Mouse (Mus musculus): ENCODE results near the gene Mlycd.
"Not testable (repeated sequence)": the region's sequence is repeated elsewhere in the genome, so short reads cannot be mapped to it uniquely, and the experiment has no call there.

Mlycd gene

DNA sequence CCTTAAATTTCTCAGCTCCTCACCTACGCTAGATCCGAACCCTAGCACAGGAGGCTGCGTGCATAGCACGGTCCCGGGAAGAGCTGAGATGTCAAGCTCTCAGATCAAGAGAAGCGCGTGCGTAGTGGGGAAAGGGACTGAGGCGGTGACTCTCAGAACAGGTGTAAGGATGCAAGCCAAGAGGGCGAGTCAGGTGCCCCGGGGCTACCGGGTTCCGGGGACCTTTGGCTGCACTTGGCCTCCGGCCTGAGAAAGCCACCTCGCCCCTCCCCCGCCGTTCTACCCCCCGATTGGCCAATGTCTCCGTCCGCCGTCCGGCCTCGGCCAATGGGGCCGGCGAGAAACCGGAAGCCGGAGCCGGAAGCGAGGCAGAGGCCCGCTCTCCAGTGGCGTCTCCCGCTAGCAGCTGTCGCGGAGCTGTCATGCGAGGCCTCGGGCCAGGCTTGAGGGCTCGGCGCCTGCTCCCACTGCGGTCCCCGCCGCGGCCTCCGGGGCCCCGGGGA, at the start of gene Mlycd:
Gene Mlycd (plus strand): TSS at position 355 of the 503 bp plus-strand sequence.
- DNase-seq (ENCODE audit: low read depth, low spot score): peak; percentile 81

DNA sequence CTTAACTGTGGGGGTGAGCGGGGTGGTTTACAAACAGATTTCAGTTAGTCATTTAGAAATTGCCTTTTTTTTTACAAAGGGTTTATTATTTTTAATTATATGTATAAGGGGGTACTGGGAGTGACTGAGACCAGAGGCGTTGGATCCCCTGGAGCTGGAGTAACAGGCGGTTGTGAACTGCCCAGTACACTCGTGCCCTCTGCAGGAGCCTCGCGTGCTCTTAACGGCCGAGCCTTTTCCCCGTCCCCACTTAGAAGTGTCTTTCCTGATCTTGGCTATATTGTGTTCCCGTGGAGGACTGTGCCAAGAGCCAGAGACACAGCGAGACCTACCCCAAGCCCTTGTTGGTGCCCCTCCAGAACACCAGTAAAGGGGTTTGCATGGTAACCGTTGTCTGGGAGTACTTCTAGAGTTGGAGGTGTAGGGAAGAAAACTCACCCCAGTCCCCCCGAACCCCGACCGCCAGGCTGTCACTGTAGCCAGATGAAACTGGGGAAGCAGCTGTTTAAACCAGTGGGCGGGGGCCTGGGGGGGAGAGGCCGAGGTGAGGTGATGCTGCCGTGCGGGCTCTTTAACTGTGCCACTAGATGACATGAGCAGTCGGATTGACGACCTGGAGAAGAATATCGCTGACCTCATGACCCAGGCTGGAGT, 49.5 kb upstream of the Mlycd start:
- DNase-seq (ENCODE audit: low read depth, low spot score): no peak

DNA sequence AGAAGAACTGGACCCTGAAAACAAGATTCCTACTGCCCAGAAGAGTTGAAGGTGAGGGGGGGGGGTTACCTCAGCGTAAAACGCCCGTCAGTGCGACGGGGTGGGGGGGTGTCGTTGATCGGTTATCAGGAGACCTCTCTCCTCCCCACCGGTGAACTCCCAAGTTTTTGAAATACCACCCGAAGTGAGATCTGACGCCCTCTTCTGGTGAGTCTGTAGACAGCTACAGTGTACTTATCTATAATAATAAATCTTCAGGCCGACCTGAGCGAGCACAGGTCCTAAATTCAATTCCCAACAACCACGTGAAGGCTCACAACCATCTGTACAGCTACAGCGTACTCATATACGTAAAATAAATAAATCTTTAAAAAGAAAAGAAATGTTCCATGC, 49.0 kb upstream of the Mlycd start:
- no peak for DNase-seq (ENCODE audit: low read depth, low spot score)

DNA sequence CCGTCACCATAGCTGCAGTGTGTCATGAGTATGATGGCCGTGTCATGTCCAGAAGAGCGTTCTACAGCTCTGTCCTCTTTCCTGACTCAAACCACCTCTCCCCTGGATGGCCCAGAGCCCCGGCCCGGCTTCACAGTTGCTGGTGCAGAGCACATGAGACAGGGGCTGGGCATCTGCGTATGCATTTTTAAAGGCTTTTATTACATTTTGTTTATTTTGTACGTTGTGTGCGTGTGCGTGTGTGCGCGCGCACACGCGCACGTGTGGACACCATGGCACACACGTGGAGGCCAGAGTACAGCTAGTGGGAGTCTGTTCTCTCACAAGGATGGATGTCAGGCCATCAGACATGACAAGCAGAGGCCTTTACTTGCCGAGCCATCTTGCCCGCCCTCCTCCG, 43.0 kb upstream of the Mlycd start:
- DNase-seq (ENCODE audit: low read depth, low spot score): no peak

DNA sequence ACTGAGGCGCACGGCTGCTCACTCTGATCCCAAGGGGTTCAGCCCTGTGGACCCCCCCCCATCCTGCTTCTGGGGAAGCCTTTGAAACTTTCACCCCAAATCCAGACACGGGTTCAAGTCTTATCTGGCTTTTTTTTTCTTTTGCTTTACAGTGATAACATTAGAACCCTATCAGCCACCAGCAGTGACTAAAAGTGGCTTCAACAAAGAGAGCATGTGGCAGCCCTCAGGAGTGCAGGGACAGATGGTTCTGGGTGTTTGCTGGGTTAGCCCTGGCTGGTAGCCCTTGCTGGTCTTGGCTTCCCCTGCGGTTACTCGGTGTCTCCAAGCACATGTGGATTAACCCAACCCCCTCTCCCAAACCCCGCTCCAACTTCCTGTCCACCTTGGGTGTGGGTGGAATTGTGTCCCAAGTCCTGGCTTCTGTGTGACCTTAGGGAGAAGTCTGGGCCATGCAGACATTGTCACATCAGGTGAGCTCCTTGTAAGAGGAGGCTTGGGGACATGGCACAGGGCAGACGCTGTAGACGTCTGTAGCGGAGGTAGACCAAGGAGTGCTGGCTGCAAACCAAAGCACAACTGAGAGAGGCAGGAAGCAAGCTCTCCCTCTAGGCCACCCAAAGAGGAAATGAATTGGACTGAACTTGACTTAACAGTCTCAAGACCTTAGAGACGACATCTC, 41.6 kb upstream of the Mlycd start:
- no peak for DNase-seq (ENCODE audit: low read depth, low spot score)

DNA sequence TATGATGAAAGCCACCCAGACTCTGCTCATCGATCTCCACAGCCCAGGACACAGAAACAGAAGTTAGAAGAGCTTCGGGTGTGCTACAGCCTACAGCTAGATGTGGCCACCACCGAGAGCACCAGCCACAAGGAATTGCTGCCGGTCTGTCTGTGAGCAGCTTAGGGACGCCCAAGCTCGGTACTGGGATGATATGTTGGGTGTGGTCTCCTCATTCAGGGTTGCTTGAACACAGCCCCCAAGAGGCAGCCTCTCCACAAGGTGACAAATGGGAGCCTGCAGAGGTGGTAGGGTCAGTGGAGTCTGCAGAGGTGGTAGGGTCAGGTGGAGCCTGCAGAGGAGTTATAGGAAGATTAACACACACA, 41.0 kb upstream of the Mlycd start:
- no peak for DNase-seq (ENCODE audit: low read depth, low spot score)

DNA sequence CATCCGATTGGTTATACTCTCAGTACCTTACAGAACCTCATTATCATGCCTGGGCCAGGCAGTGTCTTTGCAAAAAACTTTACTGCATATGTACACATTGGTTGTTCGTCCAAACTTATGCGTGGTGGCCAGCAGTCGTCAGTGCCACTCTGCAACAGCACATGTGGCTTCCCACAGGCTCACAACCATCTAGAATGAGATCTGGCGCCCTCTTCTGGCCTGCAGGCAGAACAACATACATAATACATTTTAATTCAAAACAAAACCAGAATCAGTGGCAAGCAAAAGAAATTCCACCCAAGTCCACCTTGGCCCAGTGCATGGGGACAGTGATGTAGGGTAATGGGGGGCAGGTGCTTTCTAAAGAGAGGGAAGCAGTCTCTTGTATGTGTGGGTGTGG, 38.0 kb upstream of the Mlycd start:
- DNase-seq (ENCODE audit: low read depth, low spot score): not testable (repeated sequence)

DNA sequence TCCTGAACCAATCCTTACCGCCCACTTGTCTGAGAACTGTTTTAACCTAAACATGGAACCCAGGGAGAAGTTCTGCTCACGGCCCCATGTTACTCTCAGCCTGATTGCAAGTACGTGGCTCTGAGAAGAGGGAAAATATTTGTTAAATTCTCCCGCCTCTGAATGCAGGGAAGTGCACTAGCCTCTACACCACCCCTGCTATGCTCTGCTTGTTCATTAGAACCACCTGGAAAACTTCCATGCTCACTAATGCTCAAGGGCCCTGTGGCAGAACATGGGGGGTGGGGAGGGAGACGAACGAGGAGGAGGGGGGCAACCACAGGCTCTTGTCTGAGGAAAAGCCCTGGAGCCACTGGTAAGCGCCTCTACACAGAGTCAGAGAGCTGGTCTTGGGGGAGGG, 36.5 kb upstream of the Mlycd start:
- DNase-seq (ENCODE audit: low read depth, low spot score): no peak

DNA sequence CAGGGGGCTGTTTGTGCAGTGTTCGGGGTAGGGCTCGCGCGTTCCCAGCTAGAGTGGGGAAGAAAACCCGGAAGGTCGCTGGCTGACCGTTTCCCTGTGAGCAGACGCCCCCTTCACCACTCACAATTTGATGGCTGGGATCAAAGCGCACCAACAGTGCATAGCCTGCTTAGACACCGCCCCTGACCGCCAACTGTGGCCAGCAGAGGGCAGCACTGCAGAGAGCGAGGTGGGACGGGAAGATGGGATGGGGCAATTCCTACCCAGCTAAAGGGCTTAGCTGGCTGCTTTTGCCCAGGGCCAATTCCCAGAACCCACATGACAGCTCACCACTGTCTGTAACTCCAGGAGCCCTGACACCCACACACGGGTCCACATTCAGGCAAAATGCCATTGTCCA, 35.8 kb upstream of the Mlycd start:
- DNase-seq (ENCODE audit: low read depth, low spot score): no peak

DNA sequence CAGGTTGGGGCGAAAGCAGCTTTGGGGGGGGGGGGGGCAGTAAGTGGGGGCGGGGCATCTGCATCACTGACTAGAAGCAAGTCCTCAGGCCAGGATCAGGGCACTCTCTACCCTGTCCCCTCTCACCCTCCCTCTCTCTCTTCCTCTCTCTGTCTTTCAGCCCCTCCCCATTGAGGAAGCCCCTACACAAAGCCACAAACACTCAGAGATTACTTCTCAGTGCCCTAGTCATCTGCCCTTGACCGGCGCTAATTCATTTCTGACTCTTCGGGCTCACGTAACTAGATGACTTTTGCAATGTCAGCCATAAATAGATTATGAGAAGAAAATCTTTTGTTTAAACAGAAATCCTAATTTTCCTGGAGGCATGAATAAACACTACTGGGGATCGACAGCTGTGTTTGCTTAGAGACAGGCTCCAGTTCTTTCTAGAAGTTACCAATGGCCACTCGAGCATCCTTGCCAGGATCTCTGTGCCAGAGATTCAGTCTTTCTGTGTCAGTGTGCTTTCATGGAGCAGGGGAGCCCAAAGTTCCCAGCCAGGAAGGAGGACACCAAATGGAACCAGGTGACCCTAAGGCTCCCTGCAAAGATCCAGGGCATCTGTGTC, 33.9 kb upstream of the Mlycd start:
- DNase-seq (ENCODE audit: low read depth, low spot score): no peak

DNA sequence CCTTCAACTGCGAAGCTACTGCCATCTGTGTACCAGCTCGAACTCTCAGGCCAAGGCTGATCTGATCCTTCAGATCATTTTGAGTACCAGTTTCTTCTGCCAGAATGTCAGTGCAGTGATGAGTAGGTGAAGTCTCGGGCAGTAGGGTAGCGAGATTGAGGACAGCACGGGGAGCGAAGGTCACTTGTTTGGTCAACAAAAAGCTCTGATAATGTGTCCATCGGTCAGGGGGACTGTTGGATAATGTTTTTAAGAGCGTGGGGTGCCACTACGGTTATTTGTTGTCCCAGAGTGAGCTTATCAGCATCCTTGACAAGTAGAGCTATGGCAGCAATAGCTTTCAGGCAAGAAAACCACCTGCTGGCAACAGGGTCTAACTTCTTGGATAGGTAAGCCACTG, 20.0 kb upstream of the Mlycd start:
- not testable (repeated sequence) for DNase-seq (ENCODE audit: low read depth, low spot score)

DNA sequence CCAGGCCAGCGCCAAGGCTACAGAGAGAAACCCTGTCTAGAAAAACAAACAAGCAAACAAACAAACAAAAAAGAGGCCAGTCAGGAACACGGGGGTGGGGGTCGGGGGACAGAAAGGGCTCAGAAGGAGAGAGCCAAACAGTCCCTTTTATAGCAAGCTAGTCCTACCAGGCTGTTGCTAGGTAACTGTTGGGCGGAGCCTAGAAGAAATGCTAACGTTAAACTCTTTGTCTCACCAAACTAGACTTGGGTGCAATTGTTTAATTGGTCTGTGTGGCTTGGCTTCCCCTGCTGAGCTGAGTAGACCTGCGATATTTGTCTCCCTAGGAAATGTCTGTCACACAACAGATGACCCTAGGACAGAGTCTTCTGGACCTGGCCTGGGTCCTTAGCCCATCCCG, 16.2 kb upstream of the Mlycd start:
- no peak for DNase-seq (ENCODE audit: low read depth, low spot score)

DNA sequence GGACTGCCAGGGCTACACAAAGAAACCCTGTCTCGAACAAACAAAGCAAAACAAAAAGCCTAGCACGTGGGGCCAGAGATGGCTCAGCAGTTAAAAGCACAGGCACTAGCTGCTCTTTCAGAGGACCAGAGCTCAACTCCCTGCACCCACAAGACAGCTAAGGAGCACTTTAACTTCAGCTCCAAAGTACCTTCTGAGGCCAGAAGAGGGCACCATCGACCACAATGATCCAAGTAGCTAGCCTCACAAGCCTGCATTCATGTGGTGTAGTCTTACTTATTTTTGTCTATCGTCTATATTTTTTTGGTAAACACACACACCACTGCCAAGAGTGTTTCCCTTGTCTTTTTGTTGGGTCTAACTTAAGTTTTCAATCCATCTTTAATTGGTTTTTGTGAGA, 14.1 kb upstream of the Mlycd start:
- DNase-seq (ENCODE audit: low read depth, low spot score): no peak

DNA sequence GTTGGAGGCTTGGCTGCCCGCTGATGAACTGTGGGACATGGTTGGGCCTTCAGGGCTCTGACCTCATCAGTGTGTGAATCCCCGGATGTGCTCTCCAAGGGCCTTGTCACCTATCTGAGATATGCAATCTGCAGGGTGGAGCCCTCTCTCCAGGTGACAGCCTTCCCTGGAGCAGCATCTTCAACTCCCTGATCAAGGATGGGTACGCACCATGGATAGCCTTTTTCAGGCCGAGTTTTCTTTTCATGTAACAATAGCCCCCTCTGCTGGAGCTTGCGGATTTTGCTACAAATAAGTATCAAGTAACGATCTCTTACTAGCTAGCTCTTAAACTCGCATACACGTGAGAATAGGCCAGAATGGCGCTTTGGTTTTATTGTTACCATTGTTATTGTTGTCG, 10.2 kb upstream of the Mlycd start:
- DNase-seq (ENCODE audit: low read depth, low spot score): peak; percentile 46

DNA sequence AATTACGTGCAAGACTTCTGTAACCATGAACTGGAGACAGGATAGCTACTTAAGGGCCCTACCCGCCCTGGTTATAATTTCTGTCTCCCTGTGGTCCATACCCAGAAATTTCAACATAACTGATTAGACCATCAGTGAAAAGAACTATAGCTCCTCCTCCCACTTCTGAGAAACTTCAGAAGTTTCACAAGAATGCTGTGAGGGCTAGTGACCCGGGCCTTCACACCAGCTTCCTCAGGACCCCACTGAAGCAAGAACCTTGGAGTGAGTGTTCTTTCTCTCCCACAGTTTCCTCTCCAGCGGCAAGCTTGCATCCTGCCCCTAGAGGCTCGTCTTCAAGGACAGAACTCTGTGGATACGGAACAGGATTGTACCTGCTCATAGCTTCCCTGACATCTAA, 8.8 kb upstream of the Mlycd start:
- DNase-seq (ENCODE audit: low read depth, low spot score): no peak

DNA sequence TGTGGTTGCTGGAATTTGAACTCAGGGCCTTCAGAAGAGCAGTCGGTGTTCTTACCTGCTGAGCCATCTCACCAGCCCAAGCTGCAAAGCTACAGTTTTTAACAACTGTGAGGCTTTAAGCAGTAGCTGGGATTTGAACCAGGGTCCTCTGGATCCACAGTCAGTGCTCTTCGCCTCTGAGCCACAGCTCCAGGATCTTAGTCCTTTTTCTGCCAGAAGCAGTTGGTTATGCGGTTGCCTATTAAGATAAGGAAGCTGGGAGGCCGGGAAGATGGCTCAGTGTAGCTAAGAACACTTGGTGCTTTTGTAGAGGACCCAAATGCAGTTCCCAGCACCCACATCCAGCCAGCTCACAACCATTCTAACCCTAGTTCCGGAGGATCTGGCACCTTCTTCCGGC, 7.7 kb upstream of the Mlycd start:
- DNase-seq (ENCODE audit: low read depth, low spot score): no peak

DNA sequence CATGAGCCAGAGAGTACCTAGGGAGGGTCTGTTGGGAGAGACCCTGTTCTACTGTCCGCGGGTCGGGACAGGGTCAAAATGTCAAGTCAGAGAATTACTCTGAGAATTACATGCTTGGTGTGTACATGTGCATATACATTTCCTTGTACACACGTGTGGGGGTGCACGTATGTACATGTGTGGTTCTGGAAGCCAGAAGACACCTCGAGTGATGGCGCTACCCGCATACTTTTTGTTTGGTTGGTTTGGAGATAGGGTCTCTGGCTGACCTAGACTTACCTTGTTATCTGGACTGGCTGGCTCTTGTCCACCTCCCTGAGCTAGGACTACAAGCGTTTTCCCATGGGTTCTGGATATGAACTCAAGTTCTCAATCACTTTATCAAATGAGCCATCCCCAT, 581 bp upstream of the Mlycd start:
- no peak for DNase-seq (ENCODE audit: low read depth, low spot score)

DNA sequence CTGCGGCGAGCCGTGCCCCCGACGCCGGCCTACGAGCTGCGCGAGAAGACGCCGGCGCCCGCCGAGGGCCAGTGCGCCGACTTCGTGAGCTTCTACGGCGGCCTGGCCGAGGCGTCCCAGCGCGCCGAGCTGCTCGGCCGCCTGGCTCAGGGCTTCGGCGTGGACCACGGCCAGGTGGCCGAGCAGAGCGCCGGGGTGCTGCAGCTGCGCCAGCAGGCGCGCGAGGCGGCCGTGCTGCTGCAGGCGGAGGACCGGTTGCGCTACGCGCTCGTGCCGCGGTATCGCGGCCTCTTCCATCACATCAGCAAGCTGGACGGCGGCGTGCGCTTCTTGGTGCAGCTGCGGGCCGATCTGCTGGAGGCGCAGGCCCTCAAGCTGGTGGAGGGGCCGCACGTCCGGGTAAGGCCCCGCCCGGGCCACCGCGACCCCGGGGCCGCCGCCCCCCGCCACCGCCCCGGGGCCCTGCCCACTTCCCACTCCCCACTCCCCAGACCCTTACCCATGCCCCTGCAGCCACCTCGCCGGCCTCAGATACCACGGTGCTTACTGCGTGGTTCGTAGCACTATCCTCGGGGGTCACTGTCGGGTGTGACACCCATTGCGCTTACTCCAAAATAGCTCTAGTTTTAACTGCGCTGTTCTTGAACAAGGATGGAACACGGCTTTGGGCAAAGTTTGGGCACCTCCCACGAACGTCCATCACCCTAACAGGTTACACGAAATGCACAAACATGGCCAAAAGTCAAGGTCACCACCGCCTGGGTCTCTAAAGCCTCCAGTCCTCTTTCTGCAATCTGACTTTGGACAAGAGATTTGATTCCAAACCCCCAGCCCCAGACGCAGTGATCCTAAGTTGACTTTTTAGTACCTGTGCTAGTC, 633 bp downstream of the Mlycd start:
- no peak for DNase-seq (ENCODE audit: low read depth, low spot score)

DNA sequence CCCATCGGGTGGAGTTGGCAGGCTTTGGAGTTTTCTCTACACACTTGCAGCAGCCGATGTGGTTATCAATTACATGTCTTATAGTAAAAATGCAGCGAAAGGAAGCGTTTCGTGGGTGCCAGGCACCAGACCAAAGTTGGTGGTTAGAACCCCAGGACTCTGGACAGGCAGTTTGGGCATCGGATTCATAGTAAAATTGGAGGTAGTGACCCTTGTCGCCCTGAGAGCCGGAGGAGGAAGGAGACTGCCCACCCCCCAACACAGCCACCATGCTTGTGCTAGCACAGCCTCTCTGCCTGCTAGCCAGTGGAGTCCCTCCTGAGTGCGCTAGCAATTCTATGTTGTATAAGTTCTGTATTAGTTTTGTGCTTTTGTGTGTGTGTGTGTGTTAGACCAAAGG, 3.9 kb downstream of the Mlycd start:
- no peak for DNase-seq (ENCODE audit: low read depth, low spot score)

DNA sequence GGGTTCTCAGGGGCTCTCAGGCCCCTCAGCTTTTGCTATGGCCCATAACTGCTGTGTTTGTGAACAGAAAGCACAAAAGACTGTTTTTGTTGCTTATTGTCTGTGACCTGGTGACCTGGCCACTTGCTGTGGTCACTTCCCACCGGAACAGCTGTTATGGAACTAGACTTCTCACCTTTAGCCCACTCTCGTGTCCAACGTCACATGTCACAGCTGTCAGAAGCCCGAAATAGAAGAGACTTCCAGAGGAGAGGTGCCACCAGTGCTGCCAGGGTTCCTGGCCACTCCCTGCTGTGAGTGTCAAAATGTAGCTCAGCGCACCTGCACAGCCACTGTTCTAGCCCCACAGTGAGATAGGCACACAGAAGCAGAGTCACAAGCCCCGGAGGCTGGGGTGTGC, 4.6 kb downstream of the Mlycd start:
- DNase-seq (ENCODE audit: low read depth, low spot score): no peak

DNA sequence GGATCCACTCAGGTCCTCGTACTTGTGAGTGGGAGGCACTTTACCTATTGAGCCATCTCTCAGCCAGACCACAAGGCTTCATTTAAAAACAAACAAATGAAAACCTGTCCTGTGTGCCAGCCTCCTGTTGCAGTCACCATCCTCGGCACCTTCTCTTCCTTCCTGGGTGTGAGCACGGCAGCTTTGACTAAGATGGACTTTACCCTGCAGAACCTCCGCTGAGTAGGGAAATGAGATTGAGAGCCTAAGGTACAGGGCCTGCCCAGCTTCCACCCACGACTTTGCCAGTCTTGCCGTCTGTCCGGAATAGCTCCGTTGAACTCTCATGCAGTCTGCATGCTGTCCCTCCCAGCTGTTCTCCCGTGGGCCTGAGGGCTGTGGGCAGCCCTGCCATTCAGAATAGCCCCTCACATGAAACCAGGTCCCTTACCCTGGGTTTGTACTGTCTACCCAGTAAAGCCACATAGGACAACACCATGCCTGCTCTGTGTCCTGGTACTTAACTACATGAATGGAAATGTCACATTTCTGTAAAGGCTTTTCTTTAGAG, 5.5 kb downstream of the Mlycd start:
- DNase-seq (ENCODE audit: low read depth, low spot score): no peak

DNA sequence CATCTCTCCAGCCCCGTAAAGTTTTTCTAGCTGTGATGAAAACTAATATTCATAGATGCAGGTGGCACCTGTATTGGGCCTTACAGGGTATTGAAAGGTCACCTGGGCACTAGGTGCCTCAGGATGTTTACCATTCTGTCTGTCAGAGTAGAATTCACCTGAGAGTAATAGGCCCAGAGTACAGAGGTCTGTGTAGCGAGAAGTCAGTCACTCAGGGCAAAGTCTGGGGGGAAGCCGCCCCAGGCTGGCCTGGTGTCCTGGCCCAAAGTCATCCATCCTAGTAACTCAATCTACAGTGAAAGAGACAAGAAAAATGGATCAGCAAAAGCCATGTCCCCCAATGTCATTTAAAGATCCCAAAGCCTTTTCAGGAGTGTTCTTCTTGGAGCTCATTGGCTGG, 6.2 kb downstream of the Mlycd start:
- DNase-seq (ENCODE audit: low read depth, low spot score): no peak
